Mouse (Mus musculus) layer of hippocampus, adult 9-11 months (tissue): Measurements from ENCODE around the gene Hist1h3e.
A peak's percentile ranks its signal among the peaks of the same experiment; 100 is the strongest.
"Not testable (repeated sequence)": the region's sequence is repeated elsewhere in the genome, so short reads cannot be mapped to it uniquely, and the experiment has no call there.

ENCODE experiments used
- DNase-seq: peaks from one replicate; pipeline ENCODE4 v3.0.0; 2022

Hist1h3e gene

GRCm38 (mm10) chr13:23561883-23562659 is at the start of gene Hist1h3e:
TSS of gene Hist1h3e (minus strand) at chr13:23562369.
- peak; percentile 97 for DNase-seq

DNA sequence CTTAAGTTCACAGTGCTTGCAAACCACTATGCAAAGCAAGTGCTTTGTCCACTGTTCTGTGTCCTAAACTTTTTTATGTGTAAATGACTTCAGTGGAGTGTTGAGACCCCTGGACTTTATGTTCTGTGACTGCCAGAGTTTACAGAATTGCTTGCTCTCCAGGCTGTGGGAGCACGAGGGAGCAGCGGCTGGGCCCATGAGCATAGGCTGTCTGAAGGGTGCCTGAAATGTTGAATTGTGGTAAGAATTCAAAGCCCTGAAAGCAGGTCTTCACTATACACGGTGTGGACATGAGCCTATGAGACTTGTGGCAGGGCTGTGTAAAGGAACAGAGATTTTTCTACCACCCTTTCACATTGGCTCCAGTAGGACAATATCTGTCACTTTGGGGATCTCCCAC is 49.5 kb upstream of the Hist1h3e start:
- DNase-seq = no peak

DNA sequence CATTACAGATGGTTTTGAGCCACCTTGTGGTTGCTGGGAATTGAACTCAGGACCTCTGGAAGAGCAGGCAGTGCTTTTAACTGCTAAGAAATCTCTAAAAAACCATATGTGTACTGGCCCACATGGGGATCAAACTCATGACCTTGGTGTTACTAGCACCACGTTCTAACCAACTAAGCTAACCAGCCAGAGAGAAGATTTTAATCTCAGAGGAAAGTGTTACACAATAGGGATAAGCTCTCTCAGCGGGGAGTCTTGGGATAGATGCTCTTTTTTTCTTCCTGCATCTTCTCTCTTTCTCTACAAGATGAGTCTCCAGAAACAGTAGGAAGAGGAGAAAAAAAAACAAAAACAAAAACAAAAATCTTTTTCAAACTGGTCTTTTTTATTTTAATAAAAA is 48.2 kb upstream of the Hist1h3e start:
- no peak for DNase-seq

DNA sequence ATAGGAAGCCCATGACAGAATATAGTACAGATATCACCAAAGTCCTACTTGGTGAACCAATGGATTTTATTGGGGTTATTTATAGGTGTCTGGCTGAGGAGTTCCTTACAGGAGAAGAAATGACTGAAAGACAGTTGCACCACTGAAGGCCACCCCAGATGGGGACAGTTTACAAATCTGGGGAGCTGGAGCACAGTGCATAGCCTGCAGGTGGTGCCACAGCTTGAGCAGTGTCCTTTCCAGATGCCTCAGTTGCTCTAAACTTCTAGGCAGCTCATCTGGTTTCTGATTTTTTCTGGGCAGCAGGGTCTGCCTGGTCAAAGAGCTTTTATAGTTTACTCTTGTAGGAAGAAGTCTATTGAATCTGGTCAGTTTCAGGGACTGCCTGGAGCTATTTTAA is 47.7 kb upstream of the Hist1h3e start:
- DNase-seq = no peak

DNA sequence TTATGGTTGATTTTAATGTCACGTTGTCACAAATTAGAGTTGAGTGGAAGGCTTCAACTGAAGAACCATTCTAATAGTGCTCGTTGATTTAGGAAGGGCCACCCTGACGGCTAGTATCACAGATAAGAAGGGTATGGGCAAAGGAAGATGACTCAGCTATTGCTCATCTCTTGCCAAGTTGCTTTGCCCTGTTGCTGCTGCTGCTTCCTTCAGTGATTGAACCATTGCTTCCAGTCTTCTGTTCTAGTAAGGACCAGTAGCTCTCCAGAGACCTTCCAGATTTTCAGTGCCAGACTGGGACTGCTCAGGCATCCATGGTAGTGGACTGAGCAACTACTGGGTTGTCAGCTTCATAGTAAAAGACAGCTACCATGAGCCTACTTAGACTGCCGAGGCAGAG is 47.0 kb upstream of the Hist1h3e start:
- DNase-seq = no peak

GRCm38 (mm10) chr13:23605052-23605451 is 42.9 kb upstream of the Hist1h3e start:
- no peak for DNase-seq

- no peak for DNase-seq
Measured at GRCm38 (mm10) chr13:23604452-23604851, 42.3 kb upstream of the Hist1h3e start.

DNA sequence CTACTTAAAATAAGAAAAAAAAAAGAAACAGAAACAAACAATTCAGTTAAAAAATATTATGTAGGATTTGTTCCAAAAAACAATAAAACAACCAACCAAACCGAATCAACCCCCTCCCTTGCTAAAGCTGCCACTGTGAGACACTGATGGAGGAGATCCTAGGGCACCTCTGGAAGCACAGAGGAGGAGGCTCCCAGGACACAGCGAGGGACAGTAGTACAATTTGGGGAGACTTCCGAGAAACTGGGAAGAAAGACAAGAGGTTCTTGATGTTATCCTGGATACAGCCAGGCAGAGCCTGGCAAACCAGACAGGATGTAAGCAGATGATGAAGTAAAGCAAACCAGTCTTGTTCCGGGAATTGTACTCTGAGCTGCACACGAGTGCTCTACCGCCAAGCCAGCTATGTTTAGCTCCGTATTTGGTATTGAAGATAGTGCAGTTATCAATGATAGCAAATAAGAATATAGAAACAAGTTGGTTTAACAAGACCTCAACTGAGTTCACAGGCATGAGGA is 41.1 kb upstream of the Hist1h3e start:
- DNase-seq = no peak

GRCm38 (mm10) chr13:23597957-23598356 is 35.8 kb upstream of the Hist1h3e start:
- no peak for DNase-seq

DNA sequence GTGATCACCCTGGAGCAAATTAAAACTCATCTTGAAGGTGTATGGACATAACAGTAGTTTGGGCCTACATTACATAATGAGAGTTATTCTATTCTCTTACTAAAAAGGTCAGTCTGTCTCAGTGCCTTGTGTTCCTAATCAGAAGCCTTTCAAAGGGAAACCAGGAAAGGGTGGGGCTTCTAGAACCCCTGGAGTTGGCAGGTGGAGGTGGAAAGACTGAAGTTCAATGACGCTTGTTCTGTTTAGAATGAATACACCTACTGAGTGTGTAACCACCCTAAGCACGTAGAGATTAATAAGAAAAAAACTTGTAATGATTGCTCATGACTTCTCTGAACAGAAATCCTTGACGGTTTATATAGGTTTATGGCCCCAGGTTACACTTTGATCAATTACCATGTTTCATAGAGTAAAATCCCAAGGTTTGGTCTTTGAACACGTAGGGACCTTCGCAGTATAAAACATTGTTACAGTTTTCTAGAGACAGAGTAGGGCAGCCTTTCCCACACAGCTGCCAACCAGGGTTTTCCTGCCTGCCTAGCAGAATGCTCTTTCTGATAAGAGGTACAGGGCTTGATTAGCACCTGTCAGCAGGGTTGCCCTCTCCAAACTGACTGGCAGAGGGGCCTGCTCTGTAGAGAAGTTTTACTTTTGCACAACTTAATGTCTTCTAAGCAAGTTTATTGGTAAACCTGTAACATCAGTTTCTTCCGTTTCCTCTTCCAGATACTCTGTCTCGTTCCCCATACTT is 33.6 kb upstream of the Hist1h3e start:
- no peak for DNase-seq

GRCm38 (mm10) chr13:23595185-23595584 is 33.0 kb upstream of the Hist1h3e start:
- DNase-seq = no peak

GRCm38 (mm10) chr13:23593051-23593770 is 31.0 kb upstream of the Hist1h3e start:
- DNase-seq = no peak

DNA sequence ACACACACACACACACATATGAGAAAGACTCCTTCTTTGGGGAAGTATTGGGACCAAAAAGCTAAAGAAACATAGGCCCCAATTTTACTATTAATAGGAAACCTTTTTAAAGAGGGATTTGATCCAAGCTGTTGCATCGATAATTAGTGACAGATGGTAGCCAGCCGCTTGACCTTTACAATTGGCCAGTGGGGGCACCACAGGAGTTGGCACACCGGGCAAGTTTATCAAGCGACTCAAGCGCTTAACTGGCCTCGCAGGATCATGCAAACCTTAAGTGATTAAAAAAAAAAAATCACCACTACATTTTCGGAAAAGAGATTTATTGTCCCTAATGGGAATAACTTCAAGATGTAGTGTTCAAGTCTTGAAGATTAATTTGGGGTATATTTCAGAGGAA is 30.4 kb upstream of the Hist1h3e start:
- no peak for DNase-seq

DNA sequence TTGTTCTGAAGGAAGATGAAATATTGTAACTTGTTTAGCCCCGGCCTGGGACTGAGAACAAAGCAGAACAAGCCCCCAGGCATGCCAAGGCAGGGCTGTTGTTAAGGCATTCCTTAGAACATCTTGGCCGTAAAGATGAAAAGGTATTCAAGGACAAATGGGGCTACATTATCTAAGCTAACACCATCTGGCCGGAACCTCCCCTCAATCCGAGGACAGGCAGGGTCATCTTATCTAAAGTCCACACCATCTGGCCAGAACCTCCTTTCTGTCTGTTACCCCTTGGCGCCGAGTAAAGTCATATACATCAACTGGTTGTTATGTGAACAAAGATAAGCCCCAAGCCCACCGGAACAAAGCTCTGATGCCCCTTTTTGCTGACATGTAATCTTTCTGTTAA is 29.7 kb upstream of the Hist1h3e start:
- DNase-seq = not testable (repeated sequence)

- DNase-seq = no peak
Measured at GRCm38 (mm10) chr13:23591206-23591605, 29.0 kb upstream of the Hist1h3e start.

DNA sequence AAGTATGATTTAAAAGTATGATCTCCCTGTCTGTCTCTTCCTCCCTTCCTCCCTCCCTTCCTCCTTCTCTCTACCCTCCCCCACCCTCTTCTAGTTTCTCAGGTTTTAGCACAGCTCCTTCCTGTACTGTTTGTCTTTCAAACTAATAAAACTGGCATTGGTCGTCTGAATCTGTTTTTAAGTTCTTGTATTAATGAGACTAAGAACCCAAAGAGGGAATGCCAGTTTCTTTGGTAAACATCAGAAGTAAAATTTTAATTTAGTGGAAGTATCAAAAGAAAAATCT is 24.7 kb upstream of the Hist1h3e start:
- DNase-seq = no peak

- DNase-seq = no peak
Measured at GRCm38 (mm10) chr13:23586099-23586939, 24.1 kb upstream of the Hist1h3e start.

DNA sequence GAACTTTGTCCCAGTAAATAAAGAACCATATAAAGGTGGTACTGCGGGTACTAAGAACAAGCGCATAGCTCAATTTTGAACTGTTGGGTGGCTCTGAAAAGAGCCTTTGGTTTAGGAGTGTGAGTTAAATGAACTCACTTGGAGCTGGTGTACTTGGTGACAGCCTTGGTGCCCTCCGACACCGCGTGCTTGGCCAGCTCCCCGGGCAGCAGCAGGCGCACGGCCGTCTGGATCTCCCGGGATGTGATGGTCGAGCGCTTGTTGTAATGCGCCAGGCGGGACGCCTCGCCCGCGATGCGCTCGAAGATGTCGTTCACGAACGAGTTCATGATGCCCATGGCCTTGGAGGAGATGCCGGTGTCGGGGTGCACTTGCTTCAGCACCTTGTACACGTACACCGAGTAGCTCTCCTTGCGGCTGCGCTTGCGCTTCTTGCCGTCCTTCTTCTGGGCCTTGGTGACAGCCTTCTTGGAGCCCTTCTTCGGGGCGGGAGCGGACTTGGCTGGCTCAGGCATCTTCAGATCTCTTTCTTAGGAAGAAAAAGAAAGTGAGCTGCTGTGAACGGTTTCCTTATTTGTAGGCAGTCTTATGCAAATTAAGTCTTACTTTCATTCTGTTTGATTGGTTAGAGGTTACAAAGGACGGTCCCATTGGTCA is 23.4 kb upstream of the Hist1h3e start:
- DNase-seq = peak; percentile 77

- DNase-seq = peak; percentile 67
Measured at GRCm38 (mm10) chr13:23585029-23585441, 22.9 kb upstream of the Hist1h3e start.

DNA sequence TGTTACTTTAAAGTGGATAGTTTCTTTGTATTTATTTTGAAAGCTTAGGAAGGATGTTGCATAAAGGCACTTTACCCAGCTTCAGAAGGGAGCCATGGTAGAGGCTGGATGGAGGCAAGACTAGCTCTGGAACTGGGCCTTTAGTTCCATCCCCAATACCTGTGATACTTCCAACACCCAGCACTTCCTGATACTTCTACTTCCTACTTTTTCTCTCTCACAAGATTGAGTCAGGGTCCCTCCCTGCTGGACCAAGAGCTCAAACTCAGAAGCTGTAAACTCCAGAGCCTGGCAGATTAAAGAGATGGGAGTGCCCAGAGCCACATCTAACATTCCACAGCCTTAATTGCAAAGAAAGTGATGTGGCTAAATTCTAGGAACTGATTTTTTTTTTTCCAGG is 22.2 kb upstream of the Hist1h3e start:
- no peak for DNase-seq

- DNase-seq = no peak
Measured at GRCm38 (mm10) chr13:23583387-23584068, 21.4 kb upstream of the Hist1h3e start.
